Mouse (Mus musculus) midbrain, embryonic 15.5 days (tissue): ENCODE data around the gene Pds5a. TPM values are rescaled to one million over a fixed set of nuclear protein-coding genes. Genes with fewer than 3 reads are reported as not detected.
"Not testable (repeated sequence)": the region's sequence is repeated elsewhere in the genome, so short reads cannot be mapped to it uniquely, and the experiment has no call there.

Source experiments
- ATAC-seq: fragments of 200-750 bp; cut with Nextera tagmentation; replicated peaks from 2 replicates; pipeline ENCODE4 v1.8.0; 2017; ENCODE audit warnings: moderate TSS enrichment
- H3K27ac ChIP-seq: fragments of 300-500 bp; sonication (generic); 2 replicates; pipeline ENCODE4 v1.5.1; 2015; ENCODE audit warnings: mild to moderate bottlenecking, inconsistent platforms
- H3K27me3 ChIP-seq: fragments of 300-500 bp; sonication (generic); replicated peaks from 2 replicates; pipeline ENCODE4 v1.6.1; 2015; ENCODE audit warnings: inconsistent platforms
- H3K36me3 ChIP-seq: fragments of 300-500 bp; sonication (generic); replicated peaks from 2 replicates; pipeline ENCODE4 v1.6.1; 2015; ENCODE audit warnings: inconsistent platforms
- H3K4me1 ChIP-seq: fragments of 300-500 bp; sonication (generic); 2 replicates; pipeline ENCODE4 v1.6.1; 2015; ENCODE audit warnings: inconsistent platforms
- H3K4me2 ChIP-seq: fragments of 300-500 bp; sonication (generic); 2 replicates; pipeline ENCODE4 v1.6.1; 2015; ENCODE audit warnings: inconsistent platforms, mild to moderate bottlenecking, moderate library complexity
- H3K4me3 ChIP-seq: fragments of 300-500 bp; sonication (generic); 2 replicates; pipeline ENCODE4 v1.5.1; 2015; ENCODE audit warnings: mild to moderate bottlenecking, inconsistent platforms
- H3K9ac ChIP-seq: fragments of 300-500 bp; sonication (generic); 2 replicates; pipeline ENCODE4 v1.6.1; 2015; ENCODE audit warnings: mild to moderate bottlenecking, inconsistent platforms
- H3K9me3 ChIP-seq: fragments of 300-500 bp; sonication (generic); 2 replicates; pipeline ENCODE4 v1.6.1; 2016; ENCODE audit warnings: inconsistent platforms
- WGBS: fragments of 180-500 bp; shearing (Covaris S2); methylation state at CpG from one replicate; pipeline ENCODE4 v1.1.7; 2015; ENCODE audit warnings: mixed read lengths; 5-methylcytosine and 5-hydroxymethylcytosine counted together
- polyA plus RNA-seq: library from polyadenylated mRNA; unstranded; fragments of >200 nt; fragmentation: Nextera tagmentation; extraction: Ambion mirVana; gene quantifications from 2 replicates; pipeline ENCODE4 v1.2.1, GENCODE M21; 2015

The Pds5a gene
- polyA plus RNA-seq = 45.1 and 46.0 TPM in 2 replicates

DNA sequence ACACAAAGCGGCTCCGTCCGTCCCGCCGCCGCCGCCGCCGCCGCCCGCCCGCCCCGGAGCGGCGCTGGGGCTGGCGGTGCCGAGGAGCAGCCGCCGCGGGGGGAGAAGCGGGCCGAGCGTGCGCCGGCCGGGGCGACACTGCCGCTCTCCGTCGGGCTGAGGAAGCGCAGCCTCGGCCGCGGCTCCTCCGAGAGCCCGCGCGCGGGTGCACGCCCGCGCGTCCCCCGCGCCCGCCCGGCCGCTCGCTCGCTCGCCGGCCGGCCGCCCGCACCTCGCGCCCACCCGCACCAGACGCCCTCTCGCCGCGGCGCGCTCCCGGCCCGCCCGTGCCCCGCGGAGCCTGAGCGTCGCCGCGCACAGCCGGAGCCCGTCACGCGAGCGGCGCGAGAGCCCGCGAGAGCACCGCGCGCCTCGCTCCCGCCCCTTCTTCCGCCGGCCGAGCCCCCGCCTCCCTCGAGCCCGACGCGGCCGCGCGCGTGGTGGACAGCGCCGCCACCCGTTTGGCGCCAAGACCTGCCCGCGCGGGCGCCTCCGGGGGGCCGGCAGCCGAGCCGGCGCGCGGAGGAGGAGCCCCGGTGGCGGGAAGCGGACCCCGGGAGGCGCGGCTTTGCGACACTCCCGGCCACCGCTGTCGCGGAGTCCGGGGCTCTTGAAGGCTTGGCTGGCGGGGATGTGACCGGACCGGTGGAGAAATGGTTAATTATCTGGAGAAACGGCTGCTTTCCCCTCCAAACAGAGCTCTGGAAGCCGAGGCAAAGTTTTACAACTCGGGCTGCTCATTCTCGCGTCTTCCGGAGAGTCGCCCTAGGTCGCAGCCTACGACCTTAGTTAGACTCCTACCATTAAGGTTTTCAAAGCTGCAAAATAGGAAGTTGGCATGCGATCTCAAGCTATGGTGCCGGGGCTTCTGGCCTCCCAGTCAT lies at the start of gene Pds5a:
TSS of gene Pds5a (minus strand) at position 438 of the 923 bp plus-strand sequence.
- Histone ChIP-seq H3K36me3 (no peaks in the 10 kb centered on the region), H3K9ac (peak within 1 kb of the TSS; percentile 88), H3K4me1 (peaks cover 27% of the 10 kb centered on the region), H3K27ac (peak within 1 kb of the TSS; percentile 95), H3K27me3 (no peaks in the 10 kb centered on the region), H3K4me3 (peak within 1 kb of the TSS; percentile 95), H3K9me3 (no peaks in the 10 kb centered on the region), H3K4me2 (peak within 1 kb of the TSS; percentile 58)
- WGBS = 1% methylated on average over 75 of the region's 140 CpGs
- peak; percentile 94 for ATAC-seq

DNA sequence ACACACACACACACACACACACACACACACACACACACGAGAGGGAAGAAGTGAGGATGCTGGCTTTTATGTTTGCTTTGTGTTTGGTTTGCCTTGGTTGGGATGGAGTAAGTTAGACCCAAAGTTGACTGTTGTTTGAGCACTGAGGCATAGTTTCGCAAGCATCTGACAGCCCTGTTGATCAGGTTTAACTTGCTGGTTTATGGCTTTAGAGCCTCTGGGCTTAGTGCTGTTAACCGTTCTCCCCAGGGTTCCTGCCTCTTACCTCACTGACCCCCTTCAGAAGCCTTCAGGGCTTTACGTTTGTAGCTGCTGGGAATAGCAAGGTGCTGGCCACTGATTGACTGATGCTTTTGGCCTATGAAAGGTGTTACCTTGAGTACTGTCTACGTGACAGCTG lies 48.8 kb upstream of the Pds5a start:
- no peaks in the 10 kb centered on the region for H3K27me3 ChIP-seq
- no peaks in the 10 kb centered on the region for H3K4me1 ChIP-seq
- ATAC-seq = no peak
- 86% methylated on average over 4 of the region's 5 CpGs for WGBS
- no peak overlapping the region for H3K9ac ChIP-seq
- no peak overlapping the region for H3K4me3 ChIP-seq
- no peaks in the 10 kb centered on the region for H3K9me3 ChIP-seq
- no peak overlapping the region for H3K4me2 ChIP-seq
- no peak overlapping the region for H3K27ac ChIP-seq
- no peaks in the 10 kb centered on the region for H3K36me3 ChIP-seq

DNA sequence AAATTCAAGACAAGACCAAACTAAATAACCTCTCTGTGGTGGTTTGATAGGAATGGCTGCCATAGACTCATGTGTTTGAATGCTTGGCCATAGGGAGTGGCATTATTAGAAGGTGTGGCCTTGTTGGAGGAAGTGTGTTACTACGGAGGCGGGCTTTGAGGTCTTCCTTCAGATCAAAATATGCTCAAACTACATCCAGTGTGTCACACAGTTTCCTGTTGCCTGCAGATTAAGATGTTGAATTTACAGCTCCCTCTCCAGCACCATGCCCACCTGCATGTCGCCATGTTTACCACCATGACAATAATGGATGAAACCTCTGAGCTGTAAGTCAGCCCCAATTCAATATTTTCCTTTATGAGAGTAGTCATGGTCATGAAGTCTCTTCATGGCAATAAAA lies 41.3 kb upstream of the Pds5a start:
- no peaks in the 10 kb centered on the region for H3K27me3 ChIP-seq

DNA sequence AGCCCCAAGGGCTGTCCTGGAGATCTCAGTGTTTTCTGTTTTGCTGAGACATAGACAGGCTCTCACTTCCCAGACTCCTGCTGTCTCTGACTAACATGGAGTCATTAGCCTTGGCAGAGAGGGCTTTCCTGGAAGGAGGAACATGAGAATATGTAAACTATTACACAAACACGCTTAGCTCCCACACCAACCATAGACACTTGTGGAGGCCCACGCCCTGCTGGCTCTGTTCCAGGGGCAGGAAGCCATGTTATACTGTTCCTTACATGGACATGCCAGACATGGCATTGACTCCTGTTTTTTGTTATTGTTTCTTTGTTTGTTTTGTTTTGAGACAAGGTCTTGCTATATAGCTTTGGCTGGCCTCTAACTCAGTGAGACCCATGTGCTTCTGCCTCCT lies 37.5 kb upstream of the Pds5a start:
- 89% methylated on average over 2 of the region's 2 CpGs for WGBS

More for the DNA sequence above, 41.3 kb upstream of the Pds5a start:
- ATAC-seq = no peak
- WGBS = 97% methylated on average over 3 of the region's 3 CpGs
- H3K9ac ChIP-seq = no peak overlapping the region
- H3K9me3 ChIP-seq = no peaks in the 10 kb centered on the region
- H3K27ac ChIP-seq = no peak overlapping the region
- H3K36me3 ChIP-seq = no peaks in the 10 kb centered on the region
- no peak overlapping the region for H3K4me2 ChIP-seq
- no peaks in the 10 kb centered on the region for H3K4me1 ChIP-seq
- no peak overlapping the region for H3K4me3 ChIP-seq

DNA sequence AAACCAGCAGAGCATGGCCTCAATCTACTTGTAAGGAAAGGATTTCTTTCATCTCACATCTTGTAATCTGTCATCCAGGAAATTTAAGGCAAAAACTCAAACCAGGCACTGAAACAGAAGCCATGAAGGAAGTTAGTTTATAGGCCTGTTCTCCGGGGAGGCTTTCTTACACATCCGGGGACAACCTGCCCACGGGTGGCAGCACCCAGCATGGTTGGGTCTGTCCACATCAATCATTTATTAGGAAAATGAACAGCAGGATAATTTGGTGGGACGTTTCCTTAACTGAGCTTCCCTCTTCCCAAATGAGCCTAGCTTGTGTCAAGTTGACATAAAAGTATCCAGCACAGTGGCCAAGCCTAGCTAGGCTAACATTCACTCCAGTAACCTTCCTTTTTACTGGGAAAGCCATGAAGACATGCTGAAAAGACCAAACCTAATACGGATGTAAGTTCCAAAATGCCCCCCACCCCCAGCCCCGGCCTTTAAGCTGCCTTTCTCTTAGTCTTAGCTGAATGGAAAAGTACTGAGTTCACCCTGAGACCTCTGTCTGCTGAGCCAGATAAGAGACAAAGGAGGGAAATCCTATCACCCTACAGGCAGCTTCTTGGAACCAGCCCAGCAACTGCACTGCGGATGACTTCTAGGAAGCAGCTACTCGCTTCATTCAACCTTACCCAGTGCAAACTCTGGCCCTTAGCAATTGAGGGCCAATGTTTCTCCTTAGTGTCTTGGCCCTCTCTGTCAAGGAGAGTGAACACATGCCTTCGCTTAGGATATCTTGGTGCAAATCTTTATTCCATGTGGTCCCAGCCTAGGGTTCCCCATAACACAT lies 33.3 kb upstream of the Pds5a start:
- H3K27ac ChIP-seq = no peak overlapping the region
- H3K9ac ChIP-seq = no peak overlapping the region
- WGBS = 47% methylated on average over 9 of the region's 9 CpGs
- H3K4me1 ChIP-seq = no peaks in the 10 kb centered on the region
- H3K9me3 ChIP-seq = no peaks in the 10 kb centered on the region
- H3K4me2 ChIP-seq = no peak overlapping the region
- no peaks in the 10 kb centered on the region for H3K27me3 ChIP-seq
- no peak for ATAC-seq
- no peaks in the 10 kb centered on the region for H3K36me3 ChIP-seq
- H3K4me3 ChIP-seq = no peak overlapping the region

More for the DNA sequence above, 37.5 kb upstream of the Pds5a start:
- Histone ChIP-seq H3K36me3 (no peaks in the 10 kb centered on the region), H3K9me3 (no peaks in the 10 kb centered on the region), H3K4me2 (no peak overlapping the region), H3K27ac (no peak overlapping the region), H3K4me1 (no peaks in the 10 kb centered on the region), H3K27me3 (no peaks in the 10 kb centered on the region), H3K4me3 (no peak overlapping the region), H3K9ac (no peak overlapping the region)
- no peak for ATAC-seq

DNA sequence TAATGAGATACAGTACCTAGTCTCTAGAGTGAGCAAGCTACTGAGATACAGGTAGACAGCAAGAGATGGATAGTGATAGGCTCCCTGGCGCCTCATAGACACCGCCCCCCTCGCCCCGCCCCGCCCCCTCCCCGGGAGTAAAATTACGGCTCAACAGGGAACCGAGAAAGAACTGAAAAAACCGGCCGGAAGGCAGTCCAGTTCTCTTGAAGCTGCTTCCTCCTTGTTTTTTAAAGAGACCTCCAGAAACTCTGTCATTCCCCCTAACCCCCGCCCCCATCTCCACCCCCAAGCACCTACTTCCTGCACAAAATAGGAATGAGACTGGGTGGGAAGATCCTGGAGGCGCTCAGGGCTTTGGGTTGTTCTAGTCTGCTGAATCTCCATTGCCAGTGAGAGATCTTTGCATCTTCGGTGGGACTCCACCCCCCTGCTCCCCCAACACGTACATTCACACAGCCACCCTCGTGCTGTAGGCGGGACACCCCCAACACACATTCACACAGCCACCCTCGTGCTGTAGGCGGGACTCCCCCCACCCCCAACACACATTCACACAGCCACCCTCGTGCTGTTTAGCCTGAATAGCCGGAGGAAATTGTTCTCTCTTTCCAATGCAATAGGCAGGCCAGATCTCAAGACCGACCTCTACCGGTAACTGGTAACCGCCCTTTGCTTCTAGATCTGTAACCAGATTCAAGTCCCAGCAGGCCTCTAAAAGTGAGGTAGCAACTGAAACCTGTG lies 26.4 kb upstream of the Pds5a start:
- H3K4me1 ChIP-seq = peaks cover 10% of the 10 kb centered on the region; the same call in 1 of the 2 replicates
- peak overlapping the region; percentile 80 for H3K27ac ChIP-seq
- ATAC-seq = peak; percentile 88
- H3K36me3 ChIP-seq = no peaks in the 10 kb centered on the region
- peak overlapping the region; percentile 43 for H3K4me3 ChIP-seq
- H3K9ac ChIP-seq = peak overlapping the region; percentile 43; the same call in 1 of the 2 replicates
- no peaks in the 10 kb centered on the region for H3K27me3 ChIP-seq
- H3K4me2 ChIP-seq = peak overlapping the region; percentile 78
- WGBS = under 1% methylated on average over 23 of the region's 23 CpGs
- H3K9me3 ChIP-seq = no peaks in the 10 kb centered on the region

DNA sequence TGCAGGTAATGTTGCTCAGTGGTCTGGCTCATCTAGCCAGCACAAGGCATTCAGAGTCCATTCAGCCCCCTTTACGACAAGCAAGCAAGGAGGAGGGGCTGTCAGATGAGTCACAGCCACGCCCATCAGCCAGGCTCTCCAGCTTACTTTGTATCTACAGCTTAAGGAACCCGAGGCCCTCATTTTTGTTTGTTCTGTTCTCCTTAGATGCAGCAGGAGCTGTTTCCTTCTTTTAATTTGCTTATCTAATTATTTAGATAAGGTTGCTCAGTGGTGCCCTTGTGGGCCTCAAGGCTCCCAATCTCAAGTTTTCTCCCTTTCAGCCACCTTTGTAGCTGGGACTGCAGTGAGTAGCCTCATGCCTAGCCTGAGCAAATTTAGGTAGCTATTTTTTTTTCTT lies 20.3 kb upstream of the Pds5a start:
- no peak for ATAC-seq
- Histone ChIP-seq H3K4me2 (no peak overlapping the region), H3K27me3 (no peaks in the 10 kb centered on the region)

DNA sequence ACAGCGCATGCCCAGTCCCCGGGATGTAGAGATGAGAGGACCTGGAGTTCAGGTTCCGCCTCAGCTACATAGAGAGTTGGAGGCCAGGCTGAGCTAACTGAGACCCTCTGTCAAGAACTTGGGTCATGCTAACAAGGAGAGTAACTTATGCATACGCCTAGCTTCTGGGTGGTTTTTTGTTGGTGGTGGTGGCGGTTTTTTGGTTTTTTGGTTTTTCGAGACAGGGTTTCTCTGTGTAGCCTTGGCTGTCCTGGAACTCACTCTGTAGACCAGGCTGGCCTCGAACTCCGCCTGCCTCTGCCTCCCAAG lies 19.8 kb upstream of the Pds5a start:
- not testable (repeated sequence) for H3K4me2 ChIP-seq, H3K9ac ChIP-seq, H3K27ac ChIP-seq, H3K4me1 ChIP-seq, ATAC-seq, H3K9me3 ChIP-seq, H3K4me3 ChIP-seq, H3K27me3 ChIP-seq, H3K36me3 ChIP-seq
- WGBS = 94% methylated on average over 8 of the region's 8 CpGs

More for the DNA sequence above, 20.3 kb upstream of the Pds5a start:
- Histone ChIP-seq H3K4me3 (no peak overlapping the region), H3K4me1 (no peaks in the 10 kb centered on the region), H3K27ac (no peak overlapping the region), H3K36me3 (no peaks in the 10 kb centered on the region), H3K9me3 (no peaks in the 10 kb centered on the region), H3K9ac (no peak overlapping the region)
- WGBS = 39% methylated on average over 3 of the region's 3 CpGs

DNA sequence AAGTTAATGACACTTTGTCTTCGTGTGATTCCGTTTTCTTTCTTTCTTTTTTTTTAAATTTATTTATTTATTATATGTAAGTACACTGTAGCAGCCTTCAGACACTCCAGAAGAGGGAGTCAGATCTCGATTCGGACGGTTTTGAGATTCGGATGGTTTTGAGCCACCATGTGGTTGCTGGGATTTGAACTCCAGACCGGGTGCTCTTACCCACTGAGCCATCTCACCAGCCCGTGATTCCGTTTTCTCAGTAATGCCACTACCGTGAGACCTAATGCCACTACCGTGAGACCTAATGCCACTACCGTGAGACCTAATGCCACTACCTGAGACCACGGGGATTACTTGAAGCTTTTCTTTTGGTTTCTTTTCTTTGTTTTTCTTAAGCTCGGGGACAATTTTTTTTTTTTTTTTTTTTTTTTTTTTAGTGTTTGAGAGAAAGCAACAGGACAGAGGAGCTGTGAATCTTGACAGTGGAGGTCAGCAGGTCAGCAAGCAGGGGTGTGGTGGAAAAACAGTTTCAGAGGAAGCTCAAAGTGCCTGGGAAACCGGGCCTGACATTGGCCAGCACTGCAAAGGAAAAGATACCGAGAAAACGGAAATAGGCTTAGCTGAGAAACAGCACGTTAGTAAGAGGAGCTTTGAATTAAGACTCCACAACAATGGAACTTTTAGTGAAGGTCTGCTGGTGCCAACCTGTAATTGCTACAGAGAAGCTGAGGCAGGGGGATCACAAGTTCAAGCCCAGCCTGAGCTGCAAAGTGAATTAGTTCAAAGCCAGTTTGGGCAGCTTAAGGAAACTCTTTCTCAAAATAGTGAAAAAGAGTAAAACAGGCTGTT lies 19.2 kb upstream of the Pds5a start:
- H3K4me1 ChIP-seq = no peaks in the 10 kb centered on the region
- no peaks in the 10 kb centered on the region for H3K27me3 ChIP-seq
- no peak overlapping the region for H3K9ac ChIP-seq
- H3K27ac ChIP-seq = no peak overlapping the region
- WGBS = 84% methylated on average over 18 of the region's 18 CpGs
- no peaks in the 10 kb centered on the region for H3K9me3 ChIP-seq
- ATAC-seq = no peak
- no peaks in the 10 kb centered on the region for H3K36me3 ChIP-seq
- H3K4me2 ChIP-seq = no peak overlapping the region
- H3K4me3 ChIP-seq = no peak overlapping the region

DNA sequence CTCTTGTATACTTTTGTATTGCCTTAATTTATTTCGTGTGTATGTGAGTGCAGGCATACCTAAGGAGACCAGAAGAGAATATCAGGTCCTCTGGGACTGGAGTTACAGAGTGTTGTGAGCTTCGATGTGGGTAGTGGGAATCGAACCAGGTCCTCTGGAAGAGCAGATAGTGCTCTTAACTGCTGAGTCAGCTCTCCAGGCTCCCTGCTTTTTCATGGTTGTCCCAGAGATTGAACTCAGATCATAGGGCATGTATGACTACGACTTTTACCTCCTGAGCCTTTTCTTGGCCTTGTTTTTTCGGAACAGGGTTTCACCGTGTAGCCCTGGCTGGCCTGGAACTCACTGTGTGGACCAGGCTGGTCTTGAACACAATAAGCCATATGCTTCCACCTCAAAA lies 17.0 kb upstream of the Pds5a start:
- ATAC-seq = no peak
- Histone ChIP-seq H3K9ac (no peak overlapping the region), H3K4me3 (no peak overlapping the region), H3K4me1 (no peaks in the 10 kb centered on the region), H3K9me3 (no peaks in the 10 kb centered on the region), H3K36me3 (no peaks in the 10 kb centered on the region), H3K27ac (no peak overlapping the region), H3K27me3 (no peaks in the 10 kb centered on the region), H3K4me2 (no peak overlapping the region)
- 86% methylated on average over 6 of the region's 6 CpGs for WGBS

DNA sequence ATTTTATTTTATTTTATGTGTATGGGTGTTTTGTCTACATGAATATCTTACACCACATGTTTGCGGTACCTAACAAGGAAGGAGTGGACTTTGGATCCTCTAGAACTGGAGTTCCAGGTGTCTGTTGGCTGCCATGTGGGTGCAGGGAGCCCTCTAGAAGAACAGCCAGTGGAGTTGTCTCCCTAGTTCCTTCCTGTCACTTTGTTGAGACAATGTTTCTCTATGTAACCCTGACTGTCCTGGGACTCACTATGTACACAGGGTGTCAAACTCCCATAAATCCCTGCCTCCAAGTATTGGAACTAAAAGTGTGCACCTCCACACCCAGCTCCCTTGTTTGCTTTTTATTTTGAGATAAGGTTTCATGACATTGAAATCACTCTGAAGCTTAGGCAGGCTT lies 13.4 kb upstream of the Pds5a start:
- Histone ChIP-seq H3K4me2 (no peak overlapping the region), H3K36me3 (no peaks in the 10 kb centered on the region), H3K9me3 (no peaks in the 10 kb centered on the region), H3K27ac (no peak overlapping the region), H3K4me3 (no peak overlapping the region), H3K4me1 (no peaks in the 10 kb centered on the region), H3K9ac (no peak overlapping the region), H3K27me3 (no peaks in the 10 kb centered on the region)
- 97% methylated on average over 1 of the region's 1 CpGs for WGBS
- ATAC-seq = no peak
